Comparison of ENCODE assay signal across 14 mouse cellular contexts in genomic region chr4:119489666-119490065, GRCm38 (mm10). TPM values are rescaled to one million over a fixed set of nuclear protein-coding genes. Genes with fewer than 3 reads are reported as not detected.
"Had no signal": no experiment of that assay in that cellular context is flagged by ENCODE, and none has a peak within 500 bp of the region (broad histone marks: within the 10 kb centered on the region; RNA-seq: fewer than 3 reads in every experiment).

No protein-coding gene starts in this region.

- H3K9ac ChIP-seq: liver, embryonic 15.5 days; lung, embryonic 14.5 days had no signal

- H3K4me3 ChIP-seq: limb, embryonic 10.5 days; liver, embryonic 15.5 days; midbrain, embryonic 10.5 days had no signal

- H3K36me3 ChIP-seq: limb, embryonic 10.5 days; liver, embryonic 15.5 days; midbrain, embryonic 10.5 days had no signal

- DNase-seq: kidney, adult 18-20 months; kidney, postnatal 10 days; kidney, postnatal 4 days; lung, embryonic 14.5 days; lung, postnatal 10 days; lung, postnatal 4 days; midbrain, embryonic 14.5 days; right cerebral cortex, postnatal 14 days; thymus, postnatal 36 days had no signal

- H3K9me3 ChIP-seq: limb, embryonic 10.5 days; liver, embryonic 15.5 days; midbrain, embryonic 10.5 days had no signal

- H3K4me2 ChIP-seq: liver, embryonic 11.5 days; liver, embryonic 15.5 days; lung, embryonic 14.5 days had no signal

- H3K27ac ChIP-seq: limb, embryonic 10.5 days; liver, embryonic 15.5 days; midbrain, embryonic 10.5 days had no signal

- H3K4me1 ChIP-seq: liver, embryonic 15.5 days had no signal

RNA-seq across cellular contexts. Expression of gene Rimkla, which starts 2.8 kb away (rescaled TPM):
- total RNA-seq: megakaryocyte, adult 5-6 weeks had no signal
- polyA plus RNA-seq: liver, embryonic 15.5 days had no signal
